Mouse (Mus musculus) G1E-ER4 (cell line): ENCODE measurements around the gene Strada. TPM values are rescaled to one million over a fixed set of nuclear protein-coding genes. Genes with fewer than 3 reads are reported as not detected.

Experiments
- GATA1 ChIP-seq: IDR thresholded peaks from one replicate; pipeline ENCODE4 v1.8.0; 2012; ENCODE audit warnings: low read length, inconsistent platforms
- polyA plus RNA-seq: library from polyadenylated mRNA; stranded (reverse); fragments of >175 nt; gene quantifications from 2 replicates; pipeline ENCODE4 v1.2.3, GENCODE M21; 2012

Gene Strada
- polyA plus RNA-seq, 1 experiment, result 34.1 TPM

- no peak for TF ChIP-seq GATA1
Observed at GRCm38 (mm10) chr11:106193371-106194154, 8.4 kb downstream of the Strada start.

- no peak for TF ChIP-seq GATA1
Observed at GRCm38 (mm10) chr11:106192657-106193370, 9.2 kb downstream of the Strada start.

- TF ChIP-seq GATA1, result peak; percentile 7
Observed at GRCm38 (mm10) chr11:106192241-106192640, 9.7 kb downstream of the Strada start.

- no peak for TF ChIP-seq GATA1
Observed at GRCm38 (mm10) chr11:106191716-106192115, 10.3 kb downstream of the Strada start.

DNA sequence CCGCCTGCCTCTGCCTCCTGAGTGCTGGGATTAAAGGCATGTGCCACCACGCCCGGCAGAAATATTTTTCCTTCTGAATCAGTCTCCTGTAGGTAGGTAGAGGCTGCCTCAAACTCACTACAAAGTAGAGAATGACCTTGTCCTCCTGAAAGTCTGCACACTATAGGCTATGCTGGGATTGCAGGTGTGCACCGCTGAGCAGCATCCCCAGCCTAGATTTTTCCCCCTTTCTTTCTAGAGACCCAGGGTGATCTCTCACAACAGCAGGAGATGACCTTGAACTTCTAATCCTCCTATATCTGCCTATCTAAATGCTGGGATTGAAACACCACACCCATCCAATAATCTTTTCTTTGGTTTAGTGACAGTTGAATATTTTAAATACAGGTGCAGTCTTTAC is 14.6 kb downstream of the Strada start:
- no peak for TF ChIP-seq GATA1

GRCm38 (mm10) chr11:106180449-106180801 is 21.5 kb downstream of the Strada start:
- no peak for TF ChIP-seq GATA1

- TF ChIP-seq GATA1, result no peak
Observed at GRCm38 (mm10) chr11:106179711-106180448, 22.1 kb downstream of the Strada start.

DNA sequence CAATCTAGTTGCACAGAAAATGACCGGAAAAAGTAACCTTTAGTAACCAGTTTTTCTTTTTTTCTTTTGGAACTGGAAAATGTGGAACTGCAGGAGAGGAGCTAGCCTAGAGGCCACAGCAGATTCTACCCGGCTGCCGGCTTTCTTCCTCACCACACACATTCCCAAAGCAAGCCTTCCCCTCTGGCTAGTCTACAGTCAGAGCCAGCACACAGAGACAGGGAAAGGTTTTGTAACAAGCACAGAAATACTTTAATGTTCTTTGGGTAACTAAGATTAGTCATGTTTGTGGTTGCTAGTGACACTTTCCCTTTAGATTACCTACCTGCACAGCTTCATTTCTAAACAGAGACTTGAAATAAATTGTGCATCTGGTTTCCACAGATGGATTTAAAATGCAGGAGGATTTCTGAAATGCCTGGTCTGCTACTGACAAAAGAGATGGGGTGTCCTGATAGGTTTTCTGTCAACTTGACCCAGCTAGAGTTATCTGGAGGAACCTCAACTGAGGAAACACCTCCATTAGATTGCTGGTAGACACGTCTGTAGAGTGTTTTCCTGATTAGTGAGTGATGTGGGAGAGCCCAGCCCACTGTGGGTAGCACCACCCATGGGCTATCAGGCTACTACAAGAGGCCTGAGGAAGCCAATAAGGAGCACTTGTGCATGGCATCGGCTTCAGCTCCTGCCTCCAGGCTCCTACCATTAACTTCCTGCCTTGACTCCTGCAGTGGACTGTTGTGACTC is 23.8 kb downstream of the Strada start:
- peak; percentile 81 for TF ChIP-seq GATA1

DNA sequence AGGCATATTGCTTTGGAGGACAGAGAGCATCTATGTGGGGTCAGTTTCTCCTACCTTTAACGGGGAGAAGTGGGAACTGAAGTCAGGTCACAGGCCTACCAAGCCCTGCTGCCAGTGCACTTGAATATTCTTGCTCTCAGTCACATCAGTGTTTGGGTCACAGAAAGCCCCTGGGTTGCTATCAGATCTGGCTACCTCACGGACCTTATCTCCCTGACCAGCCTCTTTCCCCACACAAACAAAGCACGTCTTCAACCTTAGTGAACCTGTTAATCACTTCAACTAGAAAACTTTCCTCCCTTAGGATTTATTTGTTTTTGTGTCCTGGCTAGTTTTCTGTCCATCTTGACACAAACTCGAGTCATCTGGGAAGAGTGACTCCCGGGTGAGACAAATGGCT is 25.6 kb downstream of the Strada start:
- peak; percentile 11 for TF ChIP-seq GATA1

DNA sequence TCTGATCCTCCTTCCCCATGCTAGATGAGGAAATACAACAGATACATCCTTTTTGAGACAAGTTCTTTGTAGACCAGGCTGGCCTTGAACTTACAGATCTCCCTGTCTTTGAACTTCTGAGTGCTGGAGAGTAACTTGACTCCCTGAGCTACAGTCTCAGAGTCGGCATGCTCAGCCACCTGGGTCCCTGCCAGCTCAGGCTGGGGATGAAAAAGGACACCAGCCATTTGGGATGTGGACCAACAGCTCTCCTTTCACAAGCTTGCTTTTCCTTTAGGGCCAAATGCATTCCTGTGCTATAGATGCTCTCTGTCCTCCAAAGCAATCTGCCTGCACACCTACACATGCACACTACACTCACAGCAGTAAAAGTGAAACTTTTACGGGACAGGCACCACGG is 26.9 kb downstream of the Strada start:
- no peak for TF ChIP-seq GATA1

DNA sequence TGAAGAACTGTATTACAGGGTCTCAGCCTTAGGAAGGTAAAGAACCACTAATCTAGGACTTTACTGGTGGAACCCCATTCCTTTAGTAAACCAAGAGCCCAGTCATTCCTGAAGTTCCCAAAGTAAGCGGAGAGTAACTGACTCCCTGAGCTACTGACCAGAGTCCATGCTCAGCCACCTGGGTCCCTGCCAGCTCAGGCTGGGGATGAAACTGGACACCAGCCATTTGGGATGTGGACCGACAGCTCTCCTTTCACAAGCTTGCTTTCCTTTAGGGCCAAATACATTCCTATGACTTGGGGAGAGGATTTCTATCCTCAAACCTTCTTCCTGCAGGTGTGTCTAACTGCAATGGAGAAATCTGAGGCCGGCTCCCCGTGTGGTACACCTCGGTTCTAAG is 27.6 kb downstream of the Strada start:
- no peak for TF ChIP-seq GATA1

DNA sequence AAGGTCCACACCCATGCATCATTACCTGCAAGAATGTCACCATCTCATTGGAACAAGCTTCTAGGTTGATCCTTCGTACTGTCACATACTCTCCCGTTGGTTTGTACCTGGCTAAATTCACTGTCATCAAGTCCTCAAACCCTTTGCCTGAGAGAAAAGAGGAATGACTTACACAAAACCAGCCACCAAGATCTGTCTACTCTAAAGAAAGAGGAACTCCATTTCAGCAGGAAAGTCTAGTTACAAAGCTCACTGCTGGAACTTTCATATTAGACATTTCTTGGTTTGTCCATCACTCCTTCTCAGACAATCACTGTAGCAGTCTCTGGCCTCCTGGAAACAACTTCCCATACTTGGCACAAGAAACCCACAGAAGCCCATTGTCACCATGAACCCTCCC is 28.7 kb downstream of the Strada start:
- TF ChIP-seq GATA1, result no peak

DNA sequence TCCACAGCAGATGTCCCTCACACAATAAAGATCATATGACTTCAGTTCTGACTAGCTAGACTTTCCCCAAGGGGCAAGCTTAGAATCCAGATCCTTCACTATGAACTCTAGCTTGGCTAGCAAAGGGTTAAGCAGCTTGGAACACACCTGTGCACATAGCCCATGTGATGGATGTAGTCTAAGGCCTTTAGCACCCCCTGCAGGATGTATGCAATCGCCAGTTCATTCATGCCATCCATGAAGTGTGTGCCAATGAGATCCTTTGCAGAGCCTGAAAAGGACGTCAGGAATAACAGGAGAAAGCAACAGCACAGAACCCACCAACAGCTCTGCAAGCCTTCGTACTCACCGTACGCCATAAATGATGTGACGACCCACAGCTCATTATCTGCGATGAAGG is 31.2 kb downstream of the Strada start:
- no peak for TF ChIP-seq GATA1

DNA sequence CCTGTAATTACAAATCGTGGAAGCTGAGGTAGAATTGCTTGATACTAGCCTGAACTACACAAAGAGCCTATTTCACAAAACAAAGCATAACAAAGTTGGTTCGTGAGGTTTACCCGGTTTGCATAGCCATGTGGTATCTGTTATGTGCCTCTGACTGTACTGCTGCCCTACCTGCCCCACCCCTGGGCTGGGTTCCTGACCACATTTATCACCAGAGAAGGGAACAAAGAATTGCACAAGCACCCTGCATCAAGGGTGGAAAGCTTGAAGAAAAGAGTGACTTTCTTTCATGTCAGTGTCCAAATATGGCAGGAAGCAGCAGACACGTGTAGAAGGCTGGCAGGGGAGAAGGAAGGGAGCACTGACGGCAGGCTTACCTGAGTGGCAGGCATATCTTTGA is 34.5 kb downstream of the Strada start:
- no peak for TF ChIP-seq GATA1

- no peak for TF ChIP-seq GATA1
Observed at GRCm38 (mm10) chr11:106164601-106165180, 37.3 kb downstream of the Strada start.
